Mouse (Mus musculus): ENCODE measurements around the gene Tcp11l1.

The Tcp11l1 gene

GRCm38 (mm10) chr2:104717231-104717735, 5.3 kb upstream of the Tcp11l1 start:
- in situ Hi-C loops (cut with MboI; ENCODE audit: low pct_unique_long_range_greater_than_20kb in 1 of 2, low sequenced_read_pairs in 2 of 2, unreplicated experiment in 1 of 2), result no loop called here

GRCm38 (mm10) chr2:104716279-104716678, 4.3 kb upstream of the Tcp11l1 start, which contains the start of gene Pin1rt1:
Gene Pin1rt1, minus strand, starts transcription at chr2:104716379.
- in situ Hi-C loops (cut with MboI; ENCODE audit: low pct_unique_long_range_greater_than_20kb in 1 of 2, low sequenced_read_pairs in 2 of 2, unreplicated experiment in 1 of 2), result no loop called here

GRCm38 (mm10) chr2:104714254-104714691, 2.3 kb upstream of the Tcp11l1 start:
- in situ Hi-C loops (cut with MboI; ENCODE audit: low pct_unique_long_range_greater_than_20kb in 1 of 2, low sequenced_read_pairs in 2 of 2, unreplicated experiment in 1 of 2), result no loop called here

- in situ Hi-C loops (cut with MboI; ENCODE audit: low pct_unique_long_range_greater_than_20kb in 1 of 2, low sequenced_read_pairs in 2 of 2, unreplicated experiment in 1 of 2), result no loop called here
Measured at GRCm38 (mm10) chr2:104712486-104712809, 479 bp upstream of the Tcp11l1 start.

GRCm38 (mm10) chr2:104710670-104711370, 1.1 kb downstream of the Tcp11l1 start:
- in situ Hi-C loops (cut with MboI; ENCODE audit: low pct_unique_long_range_greater_than_20kb in 1 of 2, low sequenced_read_pairs in 2 of 2, unreplicated experiment in 1 of 2), result no loop called here

- in situ Hi-C loops (cut with MboI; ENCODE audit: low pct_unique_long_range_greater_than_20kb in 1 of 2, low sequenced_read_pairs in 2 of 2, unreplicated experiment in 1 of 2), result no loop called here
Measured at GRCm38 (mm10) chr2:104709786-104710337, 2.1 kb downstream of the Tcp11l1 start.

GRCm38 (mm10) chr2:104704355-104704754, 7.6 kb downstream of the Tcp11l1 start:
- in situ Hi-C loops (cut with MboI; ENCODE audit: low pct_unique_long_range_greater_than_20kb in 1 of 2, low sequenced_read_pairs in 2 of 2, unreplicated experiment in 1 of 2), result no loop called here

GRCm38 (mm10) chr2:104703158-104703557, 8.8 kb downstream of the Tcp11l1 start:
- in situ Hi-C loops (cut with MboI; ENCODE audit: low pct_unique_long_range_greater_than_20kb in 1 of 2, low sequenced_read_pairs in 2 of 2, unreplicated experiment in 1 of 2), result no loop called here

GRCm38 (mm10) chr2:104699659-104700058, 12.3 kb downstream of the Tcp11l1 start:
- in situ Hi-C loops (cut with MboI; ENCODE audit: low pct_unique_long_range_greater_than_20kb in 1 of 2, low sequenced_read_pairs in 2 of 2, unreplicated experiment in 1 of 2), result no loop called here

- in situ Hi-C loops (cut with MboI; ENCODE audit: low pct_unique_long_range_greater_than_20kb in 1 of 2, low sequenced_read_pairs in 2 of 2, unreplicated experiment in 1 of 2), result no loop called here
Measured at GRCm38 (mm10) chr2:104692551-104692950, 19.4 kb downstream of the Tcp11l1 start.

GRCm38 (mm10) chr2:104690720-104691119, 21.2 kb downstream of the Tcp11l1 start:
- in situ Hi-C loops (cut with MboI; ENCODE audit: low pct_unique_long_range_greater_than_20kb in 1 of 2, low sequenced_read_pairs in 2 of 2, unreplicated experiment in 1 of 2), result no loop called here

- in situ Hi-C loops (cut with MboI; ENCODE audit: low pct_unique_long_range_greater_than_20kb in 1 of 2, low sequenced_read_pairs in 2 of 2, unreplicated experiment in 1 of 2), result loop anchor here in 1 of 2 experiments (10.0 kb wide), 1 partner anchor 66 kb away; no protein-coding TSS in a partner anchor
Measured at GRCm38 (mm10) chr2:104688724-104689123, 23.2 kb downstream of the Tcp11l1 start.

GRCm38 (mm10) chr2:104688321-104688720, 23.6 kb downstream of the Tcp11l1 start:
- in situ Hi-C loops (cut with MboI; ENCODE audit: low pct_unique_long_range_greater_than_20kb in 1 of 2, low sequenced_read_pairs in 2 of 2, unreplicated experiment in 1 of 2), result loop anchor here in 1 of 2 experiments (10.0 kb wide), 1 partner anchor 66 kb away; no protein-coding TSS in a partner anchor

GRCm38 (mm10) chr2:104687261-104687660, 24.7 kb downstream of the Tcp11l1 start:
- in situ Hi-C loops (cut with MboI; ENCODE audit: low pct_unique_long_range_greater_than_20kb in 1 of 2, low sequenced_read_pairs in 2 of 2, unreplicated experiment in 1 of 2), result loop anchor here in 1 of 2 experiments (10.0 kb wide), 1 partner anchor 68 kb away; no protein-coding TSS in a partner anchor

- in situ Hi-C loops (cut with MboI; ENCODE audit: low pct_unique_long_range_greater_than_20kb in 1 of 2, low sequenced_read_pairs in 2 of 2, unreplicated experiment in 1 of 2), result loop anchor here in 1 of 2 experiments (10.0 kb wide), 1 partner anchor 69 kb away; no protein-coding TSS in a partner anchor
Measured at GRCm38 (mm10) chr2:104685418-104685817, 26.6 kb downstream of the Tcp11l1 start.

GRCm38 (mm10) chr2:104684771-104685170, 27.2 kb downstream of the Tcp11l1 start:
- in situ Hi-C loops (cut with MboI; ENCODE audit: low pct_unique_long_range_greater_than_20kb in 1 of 2, low sequenced_read_pairs in 2 of 2, unreplicated experiment in 1 of 2), result loop anchor here (5.0 to 10.0 kb wide), 2 partner anchors 63 to 70 kb away; no protein-coding TSS in a partner anchor

- in situ Hi-C loops (cut with MboI; ENCODE audit: low pct_unique_long_range_greater_than_20kb in 1 of 2, low sequenced_read_pairs in 2 of 2, unreplicated experiment in 1 of 2), result no loop called here
Measured at GRCm38 (mm10) chr2:104677326-104677725, 34.6 kb downstream of the Tcp11l1 start.

- in situ Hi-C loops (cut with MboI; ENCODE audit: low pct_unique_long_range_greater_than_20kb in 1 of 2, low sequenced_read_pairs in 2 of 2, unreplicated experiment in 1 of 2), result no loop called here
Measured at GRCm38 (mm10) chr2:104671724-104672123, 40.2 kb downstream of the Tcp11l1 start.

GRCm38 (mm10) chr2:104669122-104669804, 42.7 kb downstream of the Tcp11l1 start:
- in situ Hi-C loops (cut with MboI; ENCODE audit: low pct_unique_long_range_greater_than_20kb in 1 of 2, low sequenced_read_pairs in 2 of 2, unreplicated experiment in 1 of 2), result no loop called here
